Mouse (Mus musculus) limb, embryonic 10.5 days (tissue): ENCODE data around the gene Cd300lb. TPM values are rescaled to one million over a fixed set of nuclear protein-coding genes. Genes with fewer than 3 reads are reported as not detected.
A peak's percentile ranks its signal among the peaks of the same experiment; 100 is the strongest.

Experiments used
- DNase-seq: peaks from one replicate; pipeline ENCODE4 v3.0.0-alpha.2; 2017; ENCODE audit warnings: low spot score
- H3K27ac ChIP-seq: fragments of 300-500 bp; sonication (generic); 2 replicates; pipeline ENCODE4 v1.5.1; 2016; ENCODE audit warnings: mild to moderate bottlenecking
- H3K27me3 ChIP-seq: fragments of 300-500 bp; sonication (generic); 2 replicates; pipeline ENCODE4 v1.6.1; 2016; ENCODE audit warnings: low read depth, mild to moderate bottlenecking; ENCODE audit not compliant: poor library complexity, severe bottlenecking
- H3K36me3 ChIP-seq: fragments of 300-500 bp; sonication (generic); 2 replicates; pipeline ENCODE4 v1.6.1; 2016; ENCODE audit warnings: mild to moderate bottlenecking, moderate library complexity
- H3K4me1 ChIP-seq: fragments of 300-500 bp; sonication (generic); 2 replicates; pipeline ENCODE4 v1.6.1; 2016
- H3K4me3 ChIP-seq: fragments of 300-500 bp; sonication (generic); 2 replicates; pipeline ENCODE4 v1.5.1; 2016; ENCODE audit warnings: mild to moderate bottlenecking, moderate library complexity
- H3K9me3 ChIP-seq: fragments of 300-500 bp; sonication (generic); replicated peaks from 2 replicates; pipeline ENCODE4 v1.6.1; 2016; ENCODE audit warnings: mild to moderate bottlenecking
- WGBS: fragments of 180-500 bp; shearing (Covaris S2); methylation state at CpG from one replicate; pipeline ENCODE4 v1.1.7; 2016; 5-methylcytosine and 5-hydroxymethylcytosine counted together
- polyA plus RNA-seq: library from polyadenylated mRNA; unstranded; fragments of >200 nt; fragmentation: Nextera tagmentation; extraction: Ambion mirVana; gene quantifications from 2 replicates; pipeline ENCODE4 v1.2.1, GENCODE M21; 2016

The Cd300lb gene
- polyA plus RNA-seq: not detected in 2 replicates

- no peaks in the 10 kb centered on the region for H3K4me1 ChIP-seq
- H3K4me3 ChIP-seq: no peak within 1 kb of the TSS
- 68% methylated on average over 6 of the region's 6 CpGs for WGBS
- H3K9me3 ChIP-seq: no peaks in the 10 kb centered on the region
- no peak within 1 kb of the TSS for H3K27ac ChIP-seq
- H3K27me3 ChIP-seq: no peaks in the 10 kb centered on the region
- no peaks in the 10 kb centered on the region for H3K36me3 ChIP-seq
- peak; percentile 1 for DNase-seq
These were observed at the start of gene Cd300lb for GRCm38 (mm10) chr11:114934144-114934543. TSS of gene Cd300lb (minus strand) at chr11:114934386.

GRCm38 (mm10) chr11:114981866-114982265 lies 47.7 kb upstream of the Cd300lb start:
- 84% methylated on average over 4 of the region's 4 CpGs for whole genome bisulfite sequencing
- no peaks in the 10 kb centered on the region for H3K4me1 ChIP-seq
- H3K27me3 ChIP-seq: no peaks in the 10 kb centered on the region
- DNase-seq: no peak
- H3K36me3 ChIP-seq: no peaks in the 10 kb centered on the region
- no peak overlapping the region for H3K27ac ChIP-seq
- H3K4me3 ChIP-seq: no peak overlapping the region
- peaks cover 6% of the 10 kb centered on the region; the same call in 1 of the 2 replicates for H3K9me3 ChIP-seq

DNA sequence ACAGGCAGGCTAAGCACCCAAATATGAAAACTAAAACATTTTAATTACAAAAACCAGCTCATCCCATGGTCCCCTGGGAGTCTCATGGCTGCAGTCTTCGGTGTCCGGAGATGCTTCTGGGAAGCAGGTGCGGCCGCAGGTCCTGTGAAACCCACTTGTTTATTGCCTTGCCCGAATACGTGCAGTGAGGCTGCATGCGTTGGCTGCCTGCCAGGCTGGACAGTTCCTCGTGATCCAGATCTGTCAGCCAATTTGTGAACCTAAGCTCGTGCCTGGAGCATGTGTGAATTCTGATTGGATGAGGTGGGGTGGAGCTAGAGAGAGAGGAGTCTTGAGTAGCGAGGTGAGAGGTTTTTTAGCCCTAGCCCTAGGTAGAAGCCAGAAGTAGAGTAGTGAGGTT lies 38.5 kb upstream of the Cd300lb start:
- no peak overlapping the region for H3K4me3 ChIP-seq
- 92% methylated on average over 10 of the region's 10 CpGs for WGBS
- H3K36me3 ChIP-seq: no peaks in the 10 kb centered on the region
- H3K27me3 ChIP-seq: no peaks in the 10 kb centered on the region
- H3K4me1 ChIP-seq: no peaks in the 10 kb centered on the region
- no peak for DNase-seq
- H3K27ac ChIP-seq: no peak overlapping the region
- H3K9me3 ChIP-seq: peaks cover 2% of the 10 kb centered on the region; the same call in 1 of the 2 replicates

- Histone ChIP-seq H3K27me3 (no peaks in the 10 kb centered on the region), H3K4me1 (no peaks in the 10 kb centered on the region), H3K9me3 (no peaks in the 10 kb centered on the region), H3K36me3 (no peaks in the 10 kb centered on the region), H3K4me3 (no peak within 1 kb of the TSS), H3K27ac (no peak within 1 kb of the TSS)
- WGBS: 83% methylated on average over 9 of the region's 9 CpGs
- DNase-seq: no peak
These were observed 34.6 kb upstream of the Cd300lb start, which contains the start of gene Cd300c for GRCm38 (mm10) chr11:114968752-114969207. TSS of gene Cd300c (minus strand) at chr11:114969157.

GRCm38 (mm10) chr11:114965182-114965828 lies 31.1 kb upstream of the Cd300lb start:
- no peak overlapping the region for H3K27ac ChIP-seq
- 71% methylated on average over 3 of the region's 3 CpGs for WGBS

DNA sequence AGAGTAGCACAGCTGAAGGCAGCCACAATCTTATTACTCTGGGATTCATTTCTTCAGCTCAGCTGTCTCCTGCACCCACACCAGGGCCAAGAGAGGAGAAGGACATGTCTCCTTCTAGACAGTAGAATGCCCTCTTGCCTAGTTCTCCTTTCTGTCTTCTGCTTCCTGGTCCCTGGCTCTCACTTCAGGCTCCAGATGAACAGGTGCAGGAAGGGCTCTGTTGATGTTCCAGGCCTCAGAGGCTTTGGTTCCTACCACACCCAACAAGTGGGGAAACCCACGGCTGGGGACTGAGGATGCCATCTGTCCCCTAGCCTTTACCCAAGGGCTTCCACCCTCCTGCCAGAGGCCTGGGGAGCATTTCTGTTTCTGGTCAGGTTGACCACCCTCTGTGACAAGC lies 26.2 kb upstream of the Cd300lb start:
- no peaks in the 10 kb centered on the region for H3K4me1 ChIP-seq
- H3K4me3 ChIP-seq: no peak overlapping the region
- WGBS: 76% methylated on average over 1 of the region's 1 CpGs
- H3K27ac ChIP-seq: no peak overlapping the region
- no peaks in the 10 kb centered on the region for H3K36me3 ChIP-seq
- DNase-seq: no peak
- no peaks in the 10 kb centered on the region for H3K9me3 ChIP-seq
- H3K27me3 ChIP-seq: no peaks in the 10 kb centered on the region

More at GRCm38 (mm10) chr11:114965182-114965828, 31.1 kb upstream of the Cd300lb start:
- Histone ChIP-seq H3K4me1 (no peaks in the 10 kb centered on the region), H3K36me3 (no peaks in the 10 kb centered on the region), H3K27me3 (no peaks in the 10 kb centered on the region), H3K4me3 (no peak overlapping the region), H3K9me3 (no peaks in the 10 kb centered on the region)
- no peak for DNase-seq

DNA sequence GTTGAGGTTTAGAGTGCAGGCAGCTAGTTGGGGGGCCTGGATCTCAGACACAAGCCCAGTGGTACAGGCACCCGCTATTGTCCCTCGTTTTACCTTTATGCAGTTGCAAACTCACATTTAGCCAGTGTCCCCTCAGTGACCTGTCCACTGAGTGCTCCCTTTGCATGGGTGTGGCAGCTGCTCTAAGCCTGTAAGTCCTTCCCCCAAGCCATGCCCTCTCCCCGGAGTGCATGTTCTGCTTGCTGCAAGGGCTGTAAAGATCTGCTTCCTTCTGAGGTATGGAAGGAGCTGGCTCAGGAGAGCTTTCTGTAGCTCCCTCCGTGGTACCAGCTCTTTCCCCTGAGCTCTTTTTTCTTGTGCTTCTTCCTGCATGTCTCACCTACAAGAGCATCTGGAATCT lies 595 bp downstream of the Cd300lb start:
- no peaks in the 10 kb centered on the region for H3K36me3 ChIP-seq
- no peak overlapping the region for H3K4me3 ChIP-seq
- H3K9me3 ChIP-seq: no peaks in the 10 kb centered on the region
- no peak overlapping the region for H3K27ac ChIP-seq
- no peaks in the 10 kb centered on the region for H3K27me3 ChIP-seq
- no peaks in the 10 kb centered on the region for H3K4me1 ChIP-seq
- 84% methylated on average over 4 of the region's 4 CpGs for WGBS
- peak; percentile 24 for DNase-seq

- no peak for DNase-seq
- Histone ChIP-seq H3K27ac (no peak overlapping the region), H3K36me3 (no peaks in the 10 kb centered on the region), H3K27me3 (no peaks in the 10 kb centered on the region), H3K9me3 (no peaks in the 10 kb centered on the region), H3K4me1 (no peaks in the 10 kb centered on the region), H3K4me3 (no peak overlapping the region)
- 80% methylated on average over 5 of the region's 5 CpGs for WGBS
These were observed 3.1 kb downstream of the Cd300lb start for GRCm38 (mm10) chr11:114931041-114931440.

DNA sequence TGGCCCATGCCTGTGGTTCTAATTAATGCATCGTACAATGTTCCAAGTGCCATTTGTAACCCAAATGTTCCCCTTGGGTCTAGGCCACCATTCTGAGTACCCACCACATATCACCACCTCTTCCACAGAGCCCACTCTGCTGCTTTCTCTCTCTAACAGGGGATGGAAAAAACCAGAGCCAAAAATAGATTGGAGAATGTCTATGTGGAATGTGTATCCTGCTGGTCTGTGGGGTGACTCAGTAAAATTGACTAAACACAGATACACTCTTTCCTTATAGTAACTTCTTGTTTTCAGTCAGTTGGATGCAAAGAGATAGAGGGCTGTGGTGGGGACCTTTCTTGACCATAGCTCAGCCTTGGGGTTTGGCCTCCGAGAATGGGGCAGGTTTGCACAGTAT lies 4.6 kb downstream of the Cd300lb start:
- H3K9me3 ChIP-seq: no peaks in the 10 kb centered on the region
- no peaks in the 10 kb centered on the region for H3K27me3 ChIP-seq
- DNase-seq: no peak
- 86% methylated on average over 2 of the region's 2 CpGs for WGBS
- no peaks in the 10 kb centered on the region for H3K36me3 ChIP-seq
- no peak overlapping the region for H3K4me3 ChIP-seq
- no peak overlapping the region for H3K27ac ChIP-seq
- H3K4me1 ChIP-seq: no peaks in the 10 kb centered on the region

DNA sequence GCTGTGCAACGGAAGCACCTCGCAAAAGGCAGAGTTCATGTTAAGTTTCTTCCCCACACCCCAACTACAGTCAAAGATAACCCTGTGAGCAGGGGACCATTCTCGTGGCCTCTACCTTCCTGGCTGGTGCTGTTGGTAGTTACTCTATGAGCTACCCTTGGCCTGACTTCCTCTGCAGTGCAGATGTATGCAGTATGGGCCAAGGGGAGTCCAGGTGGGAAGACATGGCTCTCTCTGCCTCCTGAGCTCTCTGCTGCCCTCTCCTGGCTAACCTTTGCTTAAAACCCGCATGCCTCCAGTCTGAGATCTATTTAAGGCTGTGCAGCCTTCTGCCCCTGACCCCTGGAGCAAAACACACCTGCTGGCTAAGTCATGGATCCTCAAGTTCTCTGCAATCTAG lies 10.2 kb downstream of the Cd300lb start:
- H3K9me3 ChIP-seq: no peaks in the 10 kb centered on the region
- no peak overlapping the region for H3K4me3 ChIP-seq
- H3K27me3 ChIP-seq: no peaks in the 10 kb centered on the region
- 68% methylated on average over 4 of the region's 4 CpGs for WGBS
- DNase-seq: peak; percentile 48
- H3K27ac ChIP-seq: no peak overlapping the region
- H3K36me3 ChIP-seq: no peaks in the 10 kb centered on the region
- H3K4me1 ChIP-seq: no peaks in the 10 kb centered on the region

DNA sequence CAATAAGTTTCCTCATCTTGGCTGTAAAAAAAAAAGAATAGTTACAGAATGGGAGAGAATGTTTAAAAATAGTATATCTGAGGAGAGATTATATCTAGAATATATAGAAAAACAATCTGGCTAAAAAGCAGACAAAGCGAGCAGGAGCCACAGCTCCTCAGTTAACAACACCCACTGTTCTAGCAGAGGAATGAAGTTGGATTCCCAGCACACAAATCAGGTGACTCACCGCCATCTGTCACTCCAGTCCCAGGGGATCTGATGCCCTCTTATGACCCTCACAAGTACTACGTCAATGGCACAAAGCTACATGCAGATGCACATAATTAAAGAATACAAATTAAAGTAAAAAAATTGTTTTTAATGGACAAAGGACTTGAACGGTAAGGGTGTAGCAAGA lies 11.7 kb downstream of the Cd300lb start:
- H3K36me3 ChIP-seq: no peaks in the 10 kb centered on the region
- H3K27ac ChIP-seq: no peak overlapping the region
- no peaks in the 10 kb centered on the region for H3K4me1 ChIP-seq
- WGBS: 84% methylated on average over 4 of the region's 4 CpGs
- H3K9me3 ChIP-seq: no peaks in the 10 kb centered on the region
- H3K4me3 ChIP-seq: no peak overlapping the region
- no peak for DNase-seq
- no peaks in the 10 kb centered on the region for H3K27me3 ChIP-seq

DNA sequence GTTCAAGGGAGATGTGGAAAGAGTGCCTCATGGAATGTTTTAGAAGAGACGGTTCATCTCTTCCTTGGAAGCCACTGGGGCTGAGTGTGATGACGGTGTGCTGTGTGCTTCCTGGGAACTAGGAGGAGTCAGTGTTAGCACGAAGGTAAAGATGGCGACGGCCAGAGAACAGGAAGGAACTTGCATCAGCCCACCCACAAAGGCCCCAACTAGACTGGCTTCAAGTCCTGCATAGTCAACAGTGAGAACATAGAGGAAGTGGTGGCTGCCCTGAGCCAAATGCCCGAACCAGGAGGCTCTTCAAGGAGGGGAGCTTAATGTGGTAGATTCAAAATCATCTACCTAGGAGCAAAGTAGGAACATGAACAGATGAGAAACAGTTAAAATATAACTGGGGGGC lies 17.1 kb downstream of the Cd300lb start:
- WGBS: 87% methylated on average over 6 of the region's 6 CpGs
- DNase-seq: no peak
- no peak overlapping the region for H3K4me3 ChIP-seq
- H3K4me1 ChIP-seq: no peaks in the 10 kb centered on the region
- no peaks in the 10 kb centered on the region for H3K9me3 ChIP-seq
- H3K36me3 ChIP-seq: no peaks in the 10 kb centered on the region
- no peaks in the 10 kb centered on the region for H3K27me3 ChIP-seq
- H3K27ac ChIP-seq: no peak overlapping the region

DNA sequence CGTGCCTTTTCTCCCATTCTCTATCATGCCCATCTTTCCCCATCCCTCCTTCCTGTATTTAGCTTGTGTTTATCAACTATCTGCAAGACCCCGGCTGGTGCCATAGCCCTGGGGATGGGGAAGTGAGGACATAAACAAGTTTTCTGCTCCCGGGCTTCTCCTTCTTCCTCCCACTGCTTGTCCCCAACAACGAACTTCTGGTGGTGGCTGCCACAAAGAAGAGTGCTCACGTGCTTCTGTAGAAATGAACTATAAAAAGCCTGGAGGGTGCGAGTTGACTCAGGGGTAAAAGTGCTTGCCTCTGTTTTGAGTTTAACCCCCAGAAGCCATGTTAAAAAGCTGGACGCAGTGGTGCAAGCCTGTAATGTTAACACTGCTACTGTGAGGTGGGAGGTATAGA lies 19.2 kb downstream of the Cd300lb start:
- Histone ChIP-seq H3K4me3 (no peak overlapping the region), H3K4me1 (no peaks in the 10 kb centered on the region), H3K36me3 (no peaks in the 10 kb centered on the region), H3K27ac (no peak overlapping the region), H3K9me3 (no peaks in the 10 kb centered on the region), H3K27me3 (no peaks in the 10 kb centered on the region)
- WGBS: 60% methylated on average over 7 of the region's 7 CpGs
- no peak for DNase-seq

GRCm38 (mm10) chr11:114912847-114913246 lies 21.3 kb downstream of the Cd300lb start:
- WGBS: 22% methylated on average over 9 of the region's 9 CpGs
- Histone ChIP-seq H3K36me3 (no peaks in the 10 kb centered on the region), H3K27me3 (no peaks in the 10 kb centered on the region), H3K4me1 (no peaks in the 10 kb centered on the region), H3K27ac (no peak overlapping the region), H3K4me3 (no peak overlapping the region), H3K9me3 (no peaks in the 10 kb centered on the region)
- peak; percentile 86 for DNase-seq
